Mouse (Mus musculus) limb, embryonic 12.5 days (tissue): ENCODE measurements around the gene Rnf145. TPM values are rescaled to one million over a fixed set of nuclear protein-coding genes. Genes with fewer than 3 reads are reported as not detected.

Experiments used
- ATAC-seq: fragments of 200-750 bp; cut with Nextera tagmentation; 2 replicates; pipeline ENCODE4 v1.8.0; 2017; ENCODE audit warnings: low read depth, moderate TSS enrichment; ENCODE audit not compliant: insufficient number of reproducible peaks, insufficient read depth, low FRiP score, low TSS enrichment
- H3K27ac ChIP-seq: fragments of 300-500 bp; sonication (generic); 2 replicates; pipeline ENCODE4 v1.5.1; 2016; ENCODE audit warnings: mild to moderate bottlenecking, moderate library complexity
- H3K27me3 ChIP-seq: fragments of 300-500 bp; sonication (generic); 2 replicates; pipeline ENCODE4 v1.6.1; 2016; ENCODE audit warnings: mild to moderate bottlenecking, moderate library complexity
- H3K36me3 ChIP-seq: fragments of 300-500 bp; sonication (generic); 2 replicates; pipeline ENCODE4 v1.6.1; 2016; ENCODE audit warnings: mild to moderate bottlenecking, moderate library complexity
- H3K4me1 ChIP-seq: fragments of 300-500 bp; sonication (generic); replicated peaks from 2 replicates; pipeline ENCODE4 v1.6.1; 2016
- H3K4me2 ChIP-seq: fragments of 300-500 bp; sonication (generic); 2 replicates; pipeline ENCODE4 v1.6.1; 2016; ENCODE audit warnings: mild to moderate bottlenecking, moderate library complexity
- H3K4me3 ChIP-seq: fragments of 300-500 bp; sonication (generic); replicated peaks from 2 replicates; pipeline ENCODE4 v1.5.1; 2016; ENCODE audit warnings: mild to moderate bottlenecking
- H3K9ac ChIP-seq: fragments of 300-500 bp; sonication (generic); replicated peaks from 2 replicates; pipeline ENCODE4 v1.6.1; 2016; ENCODE audit warnings: mild to moderate bottlenecking, moderate library complexity
- H3K9me3 ChIP-seq: fragments of 300-500 bp; sonication (generic); 2 replicates; pipeline ENCODE4 v1.6.1; 2016; ENCODE audit warnings: mild to moderate bottlenecking, moderate library complexity
- WGBS: fragments of 180-500 bp; shearing (Covaris S2); methylation state at CpG from one replicate; pipeline ENCODE4 v1.1.7; 2016; 5-methylcytosine and 5-hydroxymethylcytosine counted together
- polyA plus RNA-seq: library from polyadenylated mRNA; unstranded; fragments of >200 nt; fragmentation: Nextera tagmentation; extraction: Ambion mirVana; gene quantifications from 2 replicates; pipeline ENCODE4 v1.2.1, GENCODE M21; 2016

Rnf145 gene
- polyA plus RNA-seq, 1 experiment from 2014 or later = 91.5 TPM

DNA sequence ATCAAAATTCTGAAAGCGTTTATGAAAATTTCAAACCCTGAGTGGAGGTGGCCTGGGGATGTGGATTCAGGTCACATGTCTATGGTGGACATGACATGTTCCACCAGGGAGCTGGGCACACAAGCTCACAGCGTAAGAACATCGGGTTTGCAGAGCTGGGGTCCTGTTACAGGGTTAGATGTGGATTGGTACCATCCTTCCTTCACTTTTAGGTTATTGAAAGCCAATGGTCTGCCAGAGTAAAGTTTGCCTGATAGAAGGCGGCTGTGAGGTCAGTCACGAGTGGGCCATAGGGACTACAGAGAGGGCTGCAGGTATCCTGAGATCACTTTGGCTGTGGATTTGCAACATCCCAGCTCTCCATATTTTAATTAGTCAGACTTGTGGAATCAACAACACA is 54.0 kb downstream of the Rnf145 start:
- H3K4me3 ChIP-seq = no peak overlapping the region
- H3K9ac ChIP-seq = no peak overlapping the region
- WGBS = 93% methylated on average over 5 of the region's 5 CpGs
- no peak for ATAC-seq
- H3K9me3 ChIP-seq = peaks cover 8% of the 10 kb centered on the region; the same call in 1 of the 2 replicates
- H3K4me1 ChIP-seq = peaks cover 2% of the 10 kb centered on the region; the same call in 1 of the 2 replicates
- no peaks in the 10 kb centered on the region for H3K27me3 ChIP-seq
- H3K27ac ChIP-seq = no peak overlapping the region
- H3K36me3 ChIP-seq = peaks cover 10% of the 10 kb centered on the region
- H3K4me2 ChIP-seq = no peak overlapping the region

DNA sequence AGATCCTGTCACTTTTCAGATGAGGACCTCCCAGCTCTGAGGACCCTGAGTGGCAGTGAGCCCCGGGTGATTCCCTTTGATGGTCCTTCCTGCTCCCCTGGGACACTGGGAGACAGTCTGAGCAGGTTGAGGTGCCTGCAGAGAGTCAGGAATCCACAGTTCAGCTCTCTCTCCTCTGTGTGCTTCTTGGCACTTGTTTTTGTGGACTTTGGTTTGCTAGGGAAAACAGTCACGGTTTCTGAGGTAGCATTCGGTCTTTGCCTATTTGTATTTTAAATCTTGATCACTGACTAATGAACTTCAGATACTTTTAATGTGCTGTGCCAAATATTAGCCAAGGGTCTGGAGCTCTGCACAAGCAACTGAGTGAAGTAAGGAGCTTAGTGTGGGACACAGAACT is 54.6 kb downstream of the Rnf145 start:
- H3K36me3 ChIP-seq = peaks cover 10% of the 10 kb centered on the region
- H3K27me3 ChIP-seq = no peaks in the 10 kb centered on the region
- no peak for ATAC-seq
- no peak overlapping the region for H3K9ac ChIP-seq
- WGBS = 75% methylated on average over 3 of the region's 3 CpGs
- peaks cover 5% of the 10 kb centered on the region; the same call in 1 of the 2 replicates for H3K4me1 ChIP-seq
- H3K9me3 ChIP-seq = peaks cover 8% of the 10 kb centered on the region; the same call in 1 of the 2 replicates
- no peak overlapping the region for H3K27ac ChIP-seq
- H3K4me3 ChIP-seq = no peak overlapping the region
- no peak overlapping the region for H3K4me2 ChIP-seq

DNA sequence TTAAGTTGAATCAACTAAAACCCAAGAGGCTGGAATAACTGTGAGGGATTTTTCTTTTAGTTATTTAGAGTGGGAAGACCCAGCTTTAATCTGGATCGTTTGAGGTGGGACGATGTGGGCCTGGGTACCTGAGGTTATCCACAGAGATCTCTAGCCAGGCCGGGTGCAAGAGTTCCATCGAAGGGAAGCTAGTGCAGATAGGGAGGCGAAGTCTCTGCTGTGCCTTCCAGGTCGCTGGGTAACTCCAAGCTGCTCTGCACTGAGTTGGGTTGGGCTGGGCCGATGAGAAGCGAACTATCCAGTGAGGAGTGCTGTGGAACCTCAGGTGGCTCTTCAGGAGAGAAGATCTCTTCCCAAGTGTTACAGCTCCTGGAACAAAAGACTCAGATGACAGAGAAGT is 55.6 kb downstream of the Rnf145 start:
- 87% methylated on average over 8 of the region's 8 CpGs for WGBS
- H3K4me2 ChIP-seq = no peak overlapping the region
- peaks cover 5% of the 10 kb centered on the region; the same call in 1 of the 2 replicates for H3K4me1 ChIP-seq
- no peak for ATAC-seq
- H3K9me3 ChIP-seq = peaks cover 7% of the 10 kb centered on the region; the same call in 1 of the 2 replicates
- H3K27ac ChIP-seq = no peak overlapping the region
- no peak overlapping the region for H3K4me3 ChIP-seq
- H3K9ac ChIP-seq = no peak overlapping the region
- H3K27me3 ChIP-seq = no peaks in the 10 kb centered on the region
- peaks cover 7% of the 10 kb centered on the region for H3K36me3 ChIP-seq

DNA sequence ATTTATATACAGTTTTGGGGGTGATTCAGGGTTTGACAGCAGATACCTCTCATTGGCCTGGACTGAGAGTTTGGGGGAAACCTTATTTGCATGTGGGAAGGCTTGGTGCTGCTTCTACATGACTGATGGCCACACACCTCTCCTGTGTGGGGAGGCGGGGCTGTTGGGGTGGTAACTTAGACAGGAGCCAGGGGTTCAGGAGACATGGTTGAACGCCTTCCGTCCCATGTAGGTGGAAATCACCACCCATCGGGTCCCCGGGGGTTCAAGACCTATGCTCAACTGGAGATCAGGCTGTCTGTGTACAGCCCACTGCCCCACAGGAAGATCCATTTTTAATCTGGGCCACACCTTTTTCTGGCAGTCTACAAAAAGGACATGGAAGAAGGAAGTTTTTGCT is 56.1 kb downstream of the Rnf145 start:
- Histone ChIP-seq H3K9me3 (0 out of 2 replicates have a peak, but pooled peaks cover 3% of the 10 kb centered on the region), H3K4me3 (no peak overlapping the region), H3K27me3 (no peaks in the 10 kb centered on the region), H3K27ac (no peak overlapping the region), H3K36me3 (peaks cover 3% of the 10 kb centered on the region; the same call in 1 of the 2 replicates), H3K4me1 (peaks cover 5% of the 10 kb centered on the region; the same call in 1 of the 2 replicates), H3K9ac (no peak overlapping the region), H3K4me2 (no peak overlapping the region)
- 94% methylated on average over 5 of the region's 5 CpGs for WGBS
- ATAC-seq = no peak

DNA sequence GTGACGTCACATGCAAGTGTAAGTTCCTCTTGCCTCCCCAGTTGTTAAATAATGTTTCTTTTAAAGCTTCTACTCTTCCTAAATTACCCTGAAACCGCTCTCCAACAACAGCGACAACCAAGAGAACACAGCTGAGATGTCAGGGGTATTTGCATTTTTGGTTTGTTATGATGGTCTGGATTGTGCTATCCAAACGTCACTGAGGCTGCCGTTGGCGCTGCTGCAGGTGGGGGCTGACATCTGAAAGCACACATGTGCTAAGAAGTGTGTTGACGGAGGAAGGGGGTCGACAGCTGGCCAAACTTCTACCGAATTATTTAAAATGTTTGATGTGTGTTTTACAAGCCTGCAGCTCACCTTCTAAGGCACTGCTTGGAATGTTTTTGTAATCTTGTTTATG is 59.1 kb downstream of the Rnf145 start:
- no peak for ATAC-seq
- no peaks in the 10 kb centered on the region for H3K27me3 ChIP-seq
- no peak overlapping the region for H3K9ac ChIP-seq
- H3K27ac ChIP-seq = no peak overlapping the region
- 60% methylated on average over 9 of the region's 9 CpGs for WGBS
- no peak overlapping the region for H3K4me3 ChIP-seq
- H3K4me2 ChIP-seq = no peak overlapping the region
- H3K36me3 ChIP-seq = no peaks in the 10 kb centered on the region
- no peaks in the 10 kb centered on the region for H3K9me3 ChIP-seq
- peaks cover 5% of the 10 kb centered on the region; the same call in 1 of the 2 replicates for H3K4me1 ChIP-seq

DNA sequence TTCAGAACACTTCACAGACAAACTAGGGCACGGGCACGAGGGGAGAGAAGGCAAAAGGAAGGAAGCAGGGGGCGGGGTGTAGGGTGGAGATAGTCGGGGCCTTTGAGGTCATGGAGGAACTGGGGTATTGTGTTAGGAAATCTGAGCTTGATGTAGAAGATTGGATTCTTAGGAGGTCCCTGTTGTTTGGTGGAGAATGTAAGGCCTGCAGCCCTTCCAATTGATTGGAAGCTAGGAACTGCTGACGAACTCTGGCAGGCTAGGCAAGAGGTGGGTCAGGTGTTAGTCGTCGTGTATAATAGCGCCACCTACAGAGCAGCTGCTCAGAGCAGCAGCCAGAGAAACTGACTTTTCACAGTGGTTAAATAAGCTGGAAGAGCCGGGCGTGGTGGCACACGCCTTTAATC is 62.5 kb downstream of the Rnf145 start:
- Histone ChIP-seq H3K9ac (no peak overlapping the region), H3K4me2 (no peak overlapping the region), H3K36me3 (no peaks in the 10 kb centered on the region), H3K4me1 (peaks cover 5% of the 10 kb centered on the region; the same call in 1 of the 2 replicates), H3K4me3 (no peak overlapping the region), H3K27ac (no peak overlapping the region), H3K9me3 (no peaks in the 10 kb centered on the region), H3K27me3 (no peaks in the 10 kb centered on the region)
- no peak for ATAC-seq
- 34% methylated on average over 11 of the region's 11 CpGs for WGBS

DNA sequence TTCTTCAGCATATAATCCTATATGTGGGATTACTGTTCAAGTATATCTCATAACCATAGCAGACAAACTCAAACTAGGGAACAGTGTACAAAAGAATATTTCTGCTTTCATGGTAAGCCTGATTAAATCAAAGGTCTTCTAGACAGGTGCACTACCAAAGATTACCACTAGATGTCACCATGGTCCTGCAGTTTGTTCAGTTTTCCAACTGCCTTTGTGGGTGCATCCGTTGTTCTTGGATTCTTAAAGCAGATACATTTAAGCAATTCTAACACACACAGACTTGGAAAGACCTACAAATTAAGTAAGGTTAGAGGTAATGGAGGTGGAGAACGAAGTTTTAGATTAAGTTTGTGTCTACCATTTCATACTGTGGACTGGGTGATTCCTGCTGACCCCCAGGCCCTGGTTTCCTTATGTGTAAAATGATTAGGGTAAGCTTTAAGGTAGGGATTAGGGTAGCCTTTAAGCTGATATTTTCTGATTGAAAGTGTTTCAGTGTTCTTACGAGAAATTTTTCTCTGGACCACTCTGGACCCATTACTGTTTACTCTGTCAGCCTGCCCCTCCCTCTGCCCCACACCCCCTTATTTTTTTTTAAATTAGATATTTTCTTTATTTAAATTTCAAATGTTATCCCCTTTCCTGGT is 67.4 kb downstream of the Rnf145 start:
- H3K4me2 ChIP-seq = no peak overlapping the region
- H3K27me3 ChIP-seq = no peaks in the 10 kb centered on the region
- 0 out of 2 replicates have a peak, but pooled peaks have one; percentile 31 for ATAC-seq
- no peaks in the 10 kb centered on the region for H3K9me3 ChIP-seq
- 19% methylated on average over 3 of the region's 3 CpGs for WGBS
- no peak overlapping the region for H3K27ac ChIP-seq
- no peaks in the 10 kb centered on the region for H3K36me3 ChIP-seq
- no peak overlapping the region for H3K4me3 ChIP-seq
- H3K4me1 ChIP-seq = peaks cover 6% of the 10 kb centered on the region; the same call in 1 of the 2 replicates
- H3K9ac ChIP-seq = no peak overlapping the region

DNA sequence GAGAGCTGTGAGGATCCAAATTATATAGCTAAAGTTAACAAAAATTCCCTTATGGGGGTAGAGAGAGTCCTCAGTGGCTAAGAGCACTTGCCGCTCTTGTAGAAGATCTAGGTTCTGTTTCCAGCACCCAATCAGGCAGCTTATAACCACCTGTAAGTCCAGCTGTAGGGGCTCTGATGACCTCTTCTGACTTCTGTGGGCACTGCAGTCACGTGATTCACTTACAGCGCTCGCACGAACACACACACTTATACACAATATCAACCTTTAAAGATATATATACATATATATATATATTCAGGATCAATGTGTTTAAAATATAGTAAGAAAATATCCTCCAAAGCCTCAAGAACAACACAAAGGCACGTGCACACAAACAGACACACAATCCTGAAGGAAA is 74.3 kb downstream of the Rnf145 start:
- Histone ChIP-seq H3K9me3 (no peaks in the 10 kb centered on the region), H3K4me2 (no peak overlapping the region), H3K27me3 (no peaks in the 10 kb centered on the region), H3K27ac (no peak overlapping the region), H3K36me3 (no peaks in the 10 kb centered on the region), H3K4me1 (peaks cover 6% of the 10 kb centered on the region; the same call in 1 of the 2 replicates), H3K4me3 (no peak overlapping the region), H3K9ac (no peak overlapping the region)
- ATAC-seq = no peak
- 95% methylated on average over 6 of the region's 6 CpGs for WGBS

DNA sequence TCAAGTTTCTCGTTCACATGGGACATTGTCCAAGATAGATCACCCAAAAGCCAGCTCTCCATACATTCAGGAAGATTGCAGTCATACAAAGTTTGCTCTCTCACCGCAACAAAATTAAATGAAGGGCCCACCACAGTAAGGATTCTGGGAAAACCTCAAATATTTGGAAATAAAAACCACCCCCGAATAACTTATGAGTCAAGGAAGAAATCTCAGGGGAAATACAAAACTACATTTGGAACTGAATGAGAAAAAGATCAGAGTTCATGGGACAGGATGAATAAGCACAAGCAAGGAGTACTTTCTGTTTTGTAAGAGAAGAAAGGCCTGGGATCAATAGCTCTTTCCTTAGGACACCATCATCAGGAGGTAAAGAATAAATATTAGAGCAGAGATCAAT is 76.0 kb downstream of the Rnf145 start:
- Histone ChIP-seq H3K9ac (no peak overlapping the region), H3K4me1 (peaks cover 6% of the 10 kb centered on the region; the same call in 1 of the 2 replicates), H3K9me3 (no peaks in the 10 kb centered on the region), H3K27me3 (no peaks in the 10 kb centered on the region), H3K36me3 (no peaks in the 10 kb centered on the region), H3K4me2 (no peak overlapping the region), H3K27ac (no peak overlapping the region), H3K4me3 (no peak overlapping the region)
- no peak for ATAC-seq
- WGBS = 84% methylated on average over 3 of the region's 3 CpGs

DNA sequence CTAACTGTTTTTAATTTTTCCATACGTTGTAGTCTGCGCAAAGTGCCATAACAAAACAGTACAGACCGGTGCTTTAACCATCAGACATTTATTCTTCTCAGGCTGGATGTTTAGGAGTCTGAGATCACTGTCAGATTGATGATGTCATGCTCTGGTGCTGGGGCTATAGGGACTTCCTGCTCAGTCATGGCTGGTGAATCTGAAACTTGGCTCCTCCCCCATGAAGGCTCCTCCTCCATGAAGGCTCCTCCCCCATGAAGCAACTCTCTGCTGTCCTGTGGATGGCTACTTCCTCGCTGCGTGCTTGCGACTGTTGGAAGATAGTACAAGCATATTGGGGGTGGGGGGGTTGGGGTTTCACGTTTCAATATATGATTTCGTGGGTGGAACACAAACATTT is 88.1 kb downstream of the Rnf145 start:
- Histone ChIP-seq H3K9me3 (no peaks in the 10 kb centered on the region), H3K4me1 (peaks cover 9% of the 10 kb centered on the region)
- no peak for ATAC-seq

DNA sequence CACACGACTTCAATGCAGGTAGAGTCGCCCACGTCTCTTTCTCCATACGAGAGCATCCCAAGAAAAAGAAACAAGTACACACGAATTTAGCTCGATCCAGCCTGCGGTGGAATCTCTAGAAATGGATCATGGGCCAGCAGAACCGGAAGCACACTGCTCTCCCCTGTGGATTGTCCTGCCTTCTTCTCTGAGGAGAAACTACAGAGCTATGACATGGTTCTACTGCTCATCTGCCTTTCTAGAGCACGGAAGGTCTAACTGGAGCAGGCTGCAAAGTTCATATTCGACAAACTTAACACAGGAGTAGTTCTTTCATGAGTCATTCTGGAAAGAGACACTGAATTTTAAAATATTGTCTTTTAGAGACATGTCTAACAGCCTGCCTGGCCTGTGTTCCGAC is 89.9 kb downstream of the Rnf145 start:
- Histone ChIP-seq H3K27ac (no peak overlapping the region), H3K4me3 (no peak overlapping the region), H3K9ac (no peak overlapping the region), H3K4me1 (peaks cover 26% of the 10 kb centered on the region), H3K27me3 (peaks cover 32% of the 10 kb centered on the region), H3K4me2 (no peak overlapping the region), H3K36me3 (no peaks in the 10 kb centered on the region), H3K9me3 (no peaks in the 10 kb centered on the region)
- no peak for ATAC-seq
- 84% methylated on average over 11 of the region's 11 CpGs for WGBS

More for the DNA sequence above, 88.1 kb downstream of the Rnf145 start:
- no peaks in the 10 kb centered on the region for H3K36me3 ChIP-seq
- H3K4me3 ChIP-seq = no peak overlapping the region
- H3K27me3 ChIP-seq = peaks cover 15% of the 10 kb centered on the region
- WGBS = 87% methylated on average over 8 of the region's 8 CpGs
- H3K27ac ChIP-seq = no peak overlapping the region
- no peak overlapping the region for H3K4me2 ChIP-seq
- no peak overlapping the region for H3K9ac ChIP-seq
